Mouse (Mus musculus) heart, adult 2 months (tissue): ENCODE data around the gene Usp53. TPM values are rescaled to one million over a fixed set of nuclear protein-coding genes. Genes with fewer than 3 reads are reported as not detected.

Source experiments
- DNase-seq, 2 experiments: peaks; one replicate each; pipeline ENCODE4 v3.0.0; 2021
- H3K27ac ChIP-seq: fragments of 200-600 bp; 2 replicates; pipeline ENCODE4 v1.8.1; 2022
- H3K27me3 ChIP-seq: fragments of 200-500 bp; 2 replicates; pipeline ENCODE4 v1.6.1; 2012; ENCODE audit warnings: mild to moderate bottlenecking, low read length, inconsistent platforms, mixed read lengths; ENCODE audit not compliant: control insufficient read depth, insufficient read depth
- H3K36me3 ChIP-seq: fragments of 200-500 bp; 2 replicates; pipeline ENCODE4 v1.6.1; 2012; ENCODE audit warnings: low read length, inconsistent platforms; ENCODE audit not compliant: control insufficient read depth, insufficient read depth
- H3K4me1 ChIP-seq: fragments of 200-500 bp; 2 replicates; pipeline ENCODE4 v1.6.1; 2011; ENCODE audit warnings: low read length; ENCODE audit not compliant: control insufficient read depth, insufficient read depth
- H3K4me3 ChIP-seq: fragments of 200-600 bp; 2 replicates; pipeline ENCODE4 v1.8.1; 2022
- H3K79me2 ChIP-seq: fragments of 200-500 bp; replicated peaks from 2 replicates; pipeline ENCODE4 v1.6.1; 2012; ENCODE audit warnings: mild to moderate bottlenecking, inconsistent platforms, low read length, moderate library complexity, mixed read lengths; ENCODE audit not compliant: control insufficient read depth, insufficient read depth
- H3K9ac ChIP-seq: fragments of 200-500 bp; 2 replicates; pipeline ENCODE4 v1.6.1; 2012; ENCODE audit warnings: low read depth, mild to moderate bottlenecking, control low read depth, inconsistent platforms, low read length, mixed read lengths
- CTCF ChIP-seq: fragments of 200-600 bp; IDR thresholded peaks from 2 replicates; pipeline ENCODE4 v1.8.1; 2022; ENCODE audit warnings: antibody characterized with exemption, mild to moderate bottlenecking, moderate library complexity
- EP300 ChIP-seq: fragments of 200-500 bp; IDR thresholded peaks from 2 replicates; pipeline ENCODE4 v1.6.1; 2011; ENCODE audit warnings: low read depth, low read length, control low read depth; ENCODE audit not compliant: insufficient read depth
- POLR2A ChIP-seq: fragments of 200-500 bp; IDR thresholded peaks from 2 replicates; pipeline ENCODE4 v1.6.1; 2011; ENCODE audit warnings: mild to moderate bottlenecking, low read depth, low read length, control low read depth; ENCODE audit not compliant: insufficient read depth
- WGBS: fragments of 180-500 bp; shearing (Covaris S2); methylation state at CpG from one replicate; pipeline ENCODE4 v1.1.7; 2018; 5-methylcytosine and 5-hydroxymethylcytosine counted together
- intact Hi-C: fragments of 180-260 bp; cut with DNase I; formaldehyde crosslinking; loops from one replicate; pipeline ENCODE4 v1.15.1; 2025
- polyA plus RNA-seq: library from polyadenylated mRNA; depleted of rRNA; stranded (reverse); fragments of >200 nt; gene quantifications from 2 replicates; pipeline ENCODE4 v1.2.3, GENCODE M21; 2012
- total RNA-seq, 2 experiments: library from RNA; stranded (reverse); gene quantifications; 2 replicates each; pipeline ENCODE4 v1.2.3; 2021

Usp53 gene
- total and polyA plus RNA-seq, 3 experiments, result 1.9 to 7.9 (median 7.5) TPM

DNA sequence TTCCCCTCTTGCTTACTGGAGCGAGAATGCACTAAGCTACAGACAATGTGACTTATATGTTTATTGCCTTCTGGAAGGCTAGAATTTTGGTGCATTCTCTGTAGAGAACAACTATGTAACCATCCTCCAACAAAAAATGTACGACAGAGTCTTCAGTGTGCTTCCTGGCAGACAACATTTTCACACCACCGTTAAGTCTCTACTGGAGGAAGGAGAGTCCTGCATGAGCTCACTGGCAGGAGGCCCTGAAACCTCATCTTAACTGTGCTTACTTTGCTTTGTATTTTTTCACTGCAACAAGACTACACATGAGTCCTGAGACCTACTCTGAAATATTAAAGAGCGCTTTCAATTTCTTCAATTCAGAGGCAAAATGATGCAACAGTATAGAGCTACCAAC is 8.9 kb downstream of the Usp53 start:
- intact Hi-C loops, result loop anchor here (5.0 kb wide), 1 partner anchor 33 kb away; no protein-coding TSS in a partner anchor
- WGBS, result 60% methylated on average over 4 of the region's 4 CpGs
- Histone ChIP-seq H3K36me3 (no peaks in the 10 kb centered on the region; the same call in 1 of the 2 replicates), H3K9ac (no peak overlapping the region), H3K4me3 (no peak overlapping the region), H3K27ac (no peak overlapping the region), H3K79me2 (no peaks in the 10 kb centered on the region; the same call in 1 of the 2 replicates), H3K27me3 (no peaks in the 10 kb centered on the region), H3K4me1 (peaks cover 2% of the 10 kb centered on the region; the same call in 1 of the 2 replicates)
- TF ChIP-seq POLR2A (no peak), CTCF (no peak), EP300 (no peak)
- no peak for DNase-seq

DNA sequence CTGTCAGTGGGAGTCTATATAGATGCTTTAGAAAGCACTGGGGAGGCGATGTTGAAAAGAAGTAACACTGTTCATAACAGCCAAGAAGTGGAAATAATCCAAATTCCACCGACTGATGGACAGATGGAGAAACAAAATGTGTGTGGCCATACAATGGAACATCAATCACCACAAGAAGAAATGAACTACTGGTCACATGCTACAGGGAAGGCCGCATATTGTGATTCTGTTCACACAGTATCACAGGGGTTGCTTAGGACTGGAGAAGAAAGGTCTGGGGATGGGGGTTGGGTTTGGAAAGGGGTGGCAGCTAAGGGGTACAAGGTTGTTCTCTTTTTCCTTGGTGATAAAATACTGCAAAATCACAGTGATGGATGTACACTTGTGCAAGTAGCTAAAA is 9.5 kb downstream of the Usp53 start:
- TF ChIP-seq CTCF (no peak), EP300 (no peak), POLR2A (no peak)
- H3K4me3 ChIP-seq, result no peak overlapping the region
- peaks cover 2% of the 10 kb centered on the region; the same call in 1 of the 2 replicates for H3K4me1 ChIP-seq
- no peak overlapping the region for H3K27ac ChIP-seq
- no peaks in the 10 kb centered on the region; the same call in 1 of the 2 replicates for H3K36me3 ChIP-seq
- H3K27me3 ChIP-seq, result no peaks in the 10 kb centered on the region
- DNase-seq, result no peak
- intact Hi-C loops, result loop anchor here (5.0 kb wide), 1 partner anchor 33 kb away; no protein-coding TSS in a partner anchor
- no peak overlapping the region for H3K9ac ChIP-seq
- H3K79me2 ChIP-seq, result no peaks in the 10 kb centered on the region; the same call in 1 of the 2 replicates
- WGBS, result 81% methylated on average over 3 of the region's 3 CpGs

DNA sequence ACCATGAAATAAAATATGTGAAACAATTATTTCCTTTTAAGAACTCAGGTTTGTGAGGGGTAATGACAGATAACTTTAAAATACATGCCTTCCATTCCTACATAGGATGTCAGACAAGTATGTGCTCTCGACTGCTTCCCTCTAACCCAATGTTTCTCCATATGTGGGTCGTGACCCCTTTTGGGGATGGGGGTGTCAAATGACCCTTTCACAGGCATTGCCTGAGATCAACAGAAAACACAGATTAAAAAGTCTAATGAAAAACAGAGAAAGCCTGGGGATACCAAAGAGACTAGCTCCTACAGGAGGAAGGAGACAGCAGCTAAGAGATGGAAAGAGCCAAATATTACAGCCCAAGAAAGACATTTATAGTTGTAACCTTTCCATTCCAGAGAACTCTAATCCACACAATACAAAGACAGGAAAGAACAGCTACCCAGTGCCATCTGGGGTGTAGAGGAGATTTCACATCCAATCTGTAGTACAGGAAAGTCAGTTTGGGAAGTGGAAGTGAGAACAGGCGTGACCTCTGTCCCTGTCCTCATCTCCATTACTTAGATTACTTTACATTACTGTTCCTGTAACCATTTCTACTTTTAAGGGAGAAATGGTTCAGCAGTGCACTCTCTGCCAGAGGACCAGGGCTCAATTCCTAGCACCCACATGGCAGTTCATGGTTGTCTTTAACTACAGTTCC is 12.0 kb downstream of the Usp53 start:
- Histone ChIP-seq H3K27ac (no peak overlapping the region), H3K27me3 (no peaks in the 10 kb centered on the region), H3K9ac (no peak overlapping the region), H3K79me2 (no peaks in the 10 kb centered on the region), H3K36me3 (no peaks in the 10 kb centered on the region; the same call in 1 of the 2 replicates), H3K4me3 (no peak overlapping the region), H3K4me1 (peaks cover 2% of the 10 kb centered on the region; the same call in 1 of the 2 replicates)
- 83% methylated on average over 3 of the region's 3 CpGs for WGBS
- no peak for DNase-seq
- intact Hi-C loops, result no loop called here
- no peak for TF ChIP-seq EP300

DNA sequence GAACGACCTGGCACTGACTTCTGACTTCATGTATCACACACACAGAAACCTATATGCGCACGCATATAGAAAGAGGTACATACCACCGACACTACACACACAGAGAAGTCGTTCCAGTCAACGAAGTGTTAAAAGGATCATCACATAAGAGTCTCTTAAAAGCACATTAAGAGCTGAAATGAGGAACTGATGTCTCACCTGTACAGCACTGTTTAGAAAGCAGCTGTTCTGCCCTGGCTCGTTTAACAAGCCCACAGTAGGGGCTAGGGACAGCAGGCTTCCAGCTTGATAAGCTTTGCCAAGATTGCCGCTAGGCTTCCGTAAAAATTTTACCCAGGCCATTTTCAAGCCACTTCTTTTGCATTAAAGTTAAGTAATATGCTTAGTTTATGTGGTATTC is 15.9 kb downstream of the Usp53 start:
- no peak for DNase-seq
- WGBS, result 90% methylated on average over 9 of the region's 9 CpGs

DNA sequence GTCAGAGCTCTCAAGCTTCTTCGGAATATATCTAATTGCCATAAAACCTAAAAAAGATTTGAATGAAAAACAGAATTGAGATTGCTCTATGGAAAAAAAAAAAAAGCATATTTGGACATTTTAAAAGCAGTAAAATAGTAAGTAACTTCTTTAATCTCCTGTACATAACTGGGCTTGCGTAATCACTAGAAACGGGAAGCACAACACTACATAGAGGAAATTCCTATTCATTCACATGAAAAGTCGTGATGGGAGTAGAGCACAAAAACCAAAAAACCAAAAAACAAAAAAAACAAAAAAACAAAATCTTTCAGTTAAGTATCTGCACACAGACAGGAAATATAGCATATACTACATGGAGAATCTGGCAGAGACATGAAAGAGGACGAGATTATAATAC is 20.0 kb downstream of the Usp53 start:
- TF ChIP-seq POLR2A (no peak), EP300 (no peak), CTCF (no peak)
- DNase-seq, result no peak
- H3K4me1 ChIP-seq, result no peaks in the 10 kb centered on the region
- intact Hi-C loops, result no loop called here
- H3K79me2 ChIP-seq, result no peaks in the 10 kb centered on the region
- no peaks in the 10 kb centered on the region for H3K36me3 ChIP-seq
- no peak overlapping the region for H3K9ac ChIP-seq
- H3K27me3 ChIP-seq, result no peaks in the 10 kb centered on the region
- H3K4me3 ChIP-seq, result no peak overlapping the region
- no peak overlapping the region for H3K27ac ChIP-seq
- 66% methylated on average over 5 of the region's 5 CpGs for WGBS

More for the DNA sequence above, 15.9 kb downstream of the Usp53 start:
- H3K36me3 ChIP-seq, result no peaks in the 10 kb centered on the region; the same call in 1 of the 2 replicates
- intact Hi-C loops, result no loop called here
- H3K9ac ChIP-seq, result no peak overlapping the region
- no peaks in the 10 kb centered on the region for H3K4me1 ChIP-seq
- no peaks in the 10 kb centered on the region for H3K79me2 ChIP-seq
- H3K4me3 ChIP-seq, result no peak overlapping the region
- TF ChIP-seq POLR2A (no peak), CTCF (no peak), EP300 (no peak)
- no peaks in the 10 kb centered on the region for H3K27me3 ChIP-seq
- no peak overlapping the region for H3K27ac ChIP-seq

DNA sequence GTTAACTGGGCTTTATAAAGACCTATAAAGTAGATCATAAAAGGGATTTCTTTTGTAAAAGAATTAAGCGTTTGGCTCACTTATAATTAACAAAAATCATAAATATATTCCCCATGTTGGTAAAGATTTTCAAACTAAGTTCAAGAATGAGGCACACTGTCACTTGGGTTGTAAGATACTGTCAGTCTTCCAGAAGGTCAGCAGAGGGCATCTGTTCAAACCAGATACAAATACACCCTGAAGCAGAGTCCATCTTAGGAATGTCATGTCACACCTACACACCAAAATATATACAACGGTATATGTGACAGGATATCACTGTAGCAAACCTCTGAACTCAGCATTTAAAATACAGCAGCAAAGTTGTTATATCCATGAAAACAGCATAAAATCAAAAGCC is 34.2 kb downstream of the Usp53 start:
- DNase-seq, result no peak
- no peaks in the 10 kb centered on the region; the same call in 1 of the 2 replicates for H3K36me3 ChIP-seq
- no peaks in the 10 kb centered on the region for H3K4me1 ChIP-seq
- H3K27me3 ChIP-seq, result no peaks in the 10 kb centered on the region
- WGBS, result 79% methylated on average over 2 of the region's 2 CpGs
- H3K27ac ChIP-seq, result no peak overlapping the region
- no peaks in the 10 kb centered on the region for H3K79me2 ChIP-seq
- no peak for TF ChIP-seq CTCF
- no peak for TF ChIP-seq POLR2A
- no peak for TF ChIP-seq EP300
- H3K4me3 ChIP-seq, result no peak overlapping the region
- intact Hi-C loops, result no loop called here
- H3K9ac ChIP-seq, result no peak overlapping the region
